Mouse (Mus musculus) naive thymus-derived CD4-positive, alpha-beta T cell, adult 2 months (primary cell): ENCODE results near the gene Ak7.
A peak's percentile ranks its signal among the peaks of the same experiment; 100 is the strongest.

ENCODE experiments used
- DNase-seq: peaks from one replicate; pipeline ENCODE4 v3.0.0-alpha.2; 2011; ENCODE audit warnings: low read depth

Ak7 gene

DNA sequence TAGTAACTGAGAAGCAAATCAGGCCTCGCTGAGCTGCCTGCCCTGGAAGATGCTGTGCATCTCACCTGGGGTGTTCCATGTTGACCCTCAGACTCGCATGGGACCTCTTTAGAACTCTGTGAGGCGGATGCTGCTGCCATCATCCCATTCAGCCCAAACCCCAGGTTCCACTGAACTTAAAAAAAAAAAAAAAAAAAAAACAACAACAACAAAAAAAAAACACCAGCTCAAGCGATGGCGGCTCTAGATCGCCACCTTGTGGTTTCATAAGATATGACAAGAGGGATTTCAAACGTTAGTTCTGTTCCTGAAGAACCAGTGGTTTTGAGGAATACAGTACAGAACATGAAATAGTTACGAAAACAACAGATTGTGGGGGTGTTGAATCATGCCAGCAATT lies 22.2 kb downstream of the Ak7 start:
- peak; percentile 71 for DNase-seq

DNA sequence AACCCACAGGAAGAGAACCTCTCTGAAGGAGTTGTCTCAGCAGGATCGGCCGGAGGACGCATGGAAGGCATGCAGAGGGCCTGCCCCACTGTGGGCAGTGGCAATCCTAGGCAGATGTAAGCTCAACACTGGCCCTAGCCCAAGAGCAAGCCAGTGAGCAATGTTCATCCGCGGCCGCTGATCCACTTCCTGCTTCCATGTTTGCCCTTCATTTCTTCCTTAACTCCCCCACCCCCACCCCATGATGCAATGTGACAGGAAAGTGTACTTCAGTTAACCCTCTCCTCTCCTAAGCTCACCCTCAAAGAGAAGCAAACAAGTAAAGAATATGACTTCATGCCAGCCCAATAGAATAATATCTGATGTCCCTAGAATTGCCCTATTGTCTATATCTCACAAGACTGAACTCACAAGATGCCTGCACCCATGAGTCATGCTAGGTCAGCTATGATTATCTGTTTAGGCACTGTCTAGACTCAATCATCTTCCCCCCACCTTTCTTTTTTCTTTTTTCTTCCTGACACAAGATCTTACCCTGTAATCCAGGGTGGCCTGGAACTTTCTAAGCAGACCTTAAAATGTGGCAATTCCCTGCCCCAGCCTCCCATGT lies 25.2 kb downstream of the Ak7 start:
- no peak for DNase-seq

GRCm38 (mm10) chr12:105733370-105734159 lies 27.8 kb downstream of the Ak7 start:
- no peak for DNase-seq

GRCm38 (mm10) chr12:105735226-105735888 lies 29.6 kb downstream of the Ak7 start:
- no peak for DNase-seq

DNA sequence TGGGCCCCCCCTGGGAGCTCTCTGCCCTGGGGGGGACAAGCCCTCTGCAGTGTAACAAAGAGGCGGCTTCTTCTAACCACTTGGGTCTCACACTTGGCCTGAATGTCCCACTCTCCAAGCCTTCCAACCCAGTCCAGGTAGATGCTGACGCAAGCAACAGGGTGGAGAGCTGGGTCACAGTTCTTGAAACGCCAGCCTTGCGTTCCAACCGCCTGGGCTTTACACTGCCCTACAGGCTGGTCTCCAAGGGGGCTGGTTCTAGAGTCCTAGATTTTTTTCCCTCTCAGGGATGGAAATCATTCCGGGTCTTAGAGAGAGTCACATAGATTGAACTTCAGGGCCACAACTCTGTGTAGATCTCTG lies 30.1 kb downstream of the Ak7 start:
- no peak for DNase-seq

DNA sequence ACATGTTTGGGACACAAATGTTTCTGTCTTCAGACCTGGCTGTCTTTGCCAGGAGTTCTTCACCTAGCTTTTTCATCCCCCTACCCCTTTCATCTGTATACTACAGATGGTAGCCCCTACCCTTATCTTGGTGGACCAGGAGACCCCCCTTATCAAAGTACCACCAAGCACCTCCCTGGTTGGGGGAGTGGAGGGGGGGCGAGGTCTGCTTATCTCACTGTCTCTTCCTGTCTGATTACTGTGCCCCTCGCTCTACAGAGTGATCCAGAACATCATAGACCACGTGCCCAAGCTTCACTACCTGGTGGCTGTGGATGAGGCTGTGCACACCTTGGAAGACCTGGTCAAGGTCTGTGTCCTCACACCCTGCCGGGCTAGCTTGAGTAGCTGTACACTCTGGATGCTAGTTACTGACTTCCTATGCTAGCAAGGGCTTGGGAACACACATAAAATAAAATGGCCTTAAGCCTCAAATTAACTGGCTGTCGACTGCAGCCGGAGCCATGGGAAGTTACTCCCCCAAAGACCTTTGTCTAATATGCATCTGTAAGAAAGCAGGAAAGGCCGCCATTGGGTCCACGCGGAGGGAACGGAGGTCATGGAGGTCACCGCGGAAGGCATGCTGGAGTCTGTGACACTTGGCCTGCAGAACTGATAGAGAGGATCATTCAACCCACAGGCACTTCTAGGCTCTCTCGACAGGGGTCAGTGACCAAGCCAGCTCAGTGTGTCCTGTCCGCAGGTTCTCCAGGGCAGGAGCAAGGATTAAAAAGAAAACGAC lies 32.7 kb downstream of the Ak7 start:
- no peak for DNase-seq

DNA sequence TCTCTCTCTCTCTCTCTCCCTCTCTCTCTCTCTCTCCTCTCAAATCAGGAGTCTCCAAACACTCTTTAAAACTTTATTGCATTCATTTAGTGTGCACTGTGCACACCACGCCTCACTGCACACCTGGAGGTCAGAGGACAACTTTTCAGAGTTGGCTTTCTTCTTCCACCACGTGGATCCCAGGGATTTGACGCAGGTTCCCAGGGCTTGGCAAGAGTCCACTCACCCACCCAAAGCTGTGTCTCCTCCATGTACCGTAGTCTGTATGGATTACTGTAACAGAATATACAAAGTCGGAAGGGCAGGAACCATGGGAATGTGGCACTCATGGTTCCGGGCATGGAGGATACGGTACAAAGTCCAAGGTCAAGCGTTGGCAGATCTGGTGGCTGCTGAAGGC lies 33.9 kb downstream of the Ak7 start:
- no peak for DNase-seq

DNA sequence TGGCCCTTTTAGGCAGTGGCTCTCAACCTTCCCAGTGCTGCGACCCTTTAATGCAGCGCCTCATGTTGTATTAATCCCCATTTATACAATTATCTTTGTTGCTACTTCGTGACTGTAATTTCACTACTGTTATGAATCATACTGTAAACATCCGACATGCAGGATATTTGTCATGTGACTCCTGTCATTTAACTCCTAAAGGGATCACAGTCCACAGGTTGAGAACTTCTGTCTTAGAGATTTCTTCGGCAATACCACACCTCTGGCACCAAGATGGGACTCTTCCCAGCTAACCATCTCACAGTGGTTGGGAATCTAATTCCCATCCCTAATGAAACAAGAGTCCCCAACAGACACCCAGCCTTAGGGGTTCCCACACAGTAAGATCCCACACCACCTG lies 42.3 kb downstream of the Ak7 start:
- DNase-seq: no peak

GRCm38 (mm10) chr12:105753813-105754212 lies 48.0 kb downstream of the Ak7 start:
- DNase-seq: no peak

DNA sequence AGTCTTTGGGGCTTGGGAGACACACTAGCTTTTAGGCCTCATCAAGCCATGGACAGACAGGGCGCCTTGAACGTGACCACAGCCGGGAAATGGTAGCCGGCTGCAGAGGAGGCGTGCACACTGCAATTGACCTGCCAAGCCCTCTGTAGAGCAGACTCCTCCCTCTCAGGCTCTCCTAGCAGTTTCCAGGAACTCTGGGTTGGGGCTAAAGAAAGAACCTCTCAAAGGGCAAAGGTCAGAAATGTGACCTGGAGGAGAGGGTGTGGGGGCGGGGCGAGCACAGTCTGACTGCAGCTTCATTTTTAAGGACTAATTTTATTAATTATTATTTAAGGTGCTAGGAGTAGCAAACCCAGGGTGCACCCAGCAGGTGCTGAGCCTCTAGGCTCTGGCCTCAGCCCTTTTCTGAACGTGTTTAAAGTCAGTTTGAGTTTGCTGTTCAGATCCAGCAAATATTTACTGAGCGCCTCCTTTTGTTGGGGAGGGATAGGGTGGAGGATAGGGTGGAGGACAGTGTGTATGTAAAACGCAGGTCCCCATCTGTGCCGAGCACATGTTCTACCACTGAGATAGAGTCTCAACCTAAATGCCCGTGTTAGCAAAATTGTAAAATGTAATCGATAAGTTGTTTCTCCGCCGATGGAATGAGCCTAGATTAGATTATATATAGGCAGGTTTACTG lies 52.2 kb downstream of the Ak7 start:
- DNase-seq: no peak

GRCm38 (mm10) chr12:105758911-105759310 lies 53.1 kb downstream of the Ak7 start:
- no peak for DNase-seq

- no peak for DNase-seq
These were observed 54.2 kb downstream of the Ak7 start for GRCm38 (mm10) chr12:105759849-105760478.

DNA sequence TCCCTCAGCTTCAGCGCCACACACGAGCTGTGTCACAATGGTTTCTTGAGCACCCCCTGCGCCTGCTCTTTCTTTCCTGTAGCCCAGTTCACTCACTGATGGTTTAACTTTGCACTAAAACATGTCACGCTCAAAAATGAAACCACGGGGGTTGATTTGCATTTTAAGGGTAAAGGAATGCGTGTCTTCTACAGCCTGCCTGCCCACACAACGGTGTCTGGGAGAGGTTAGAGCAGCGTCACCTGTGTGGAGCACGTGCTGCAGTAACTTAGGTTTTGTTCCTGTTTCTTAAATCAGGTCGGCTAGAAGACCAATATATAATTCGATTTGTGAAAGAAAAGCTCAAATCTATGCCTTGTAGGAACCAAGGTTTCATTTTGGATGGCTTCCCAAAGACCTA lies 55.4 kb downstream of the Ak7 start:
- DNase-seq: peak; percentile 34

DNA sequence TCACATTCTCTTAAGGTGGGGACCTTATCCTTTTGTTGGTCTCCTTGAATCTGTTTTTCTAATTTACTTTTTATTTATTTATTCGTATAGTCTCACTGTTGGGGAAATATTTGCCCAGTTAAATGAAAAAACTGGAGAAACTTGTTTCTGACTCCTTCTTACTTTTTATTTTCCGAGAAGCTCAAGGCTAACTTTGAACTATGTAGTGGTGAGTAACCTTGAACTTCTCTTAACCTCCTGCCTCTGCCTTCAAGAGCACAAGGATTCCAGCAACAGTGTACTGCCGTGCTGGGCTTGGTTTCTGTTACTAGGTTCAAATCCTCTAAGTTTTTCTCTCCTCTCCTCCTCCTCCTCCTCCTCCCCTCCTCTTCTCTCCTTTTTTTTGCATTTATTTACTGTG lies 55.9 kb downstream of the Ak7 start:
- no peak for DNase-seq

GRCm38 (mm10) chr12:105769700-105770099 lies 63.9 kb downstream of the Ak7 start:
- DNase-seq: no peak

DNA sequence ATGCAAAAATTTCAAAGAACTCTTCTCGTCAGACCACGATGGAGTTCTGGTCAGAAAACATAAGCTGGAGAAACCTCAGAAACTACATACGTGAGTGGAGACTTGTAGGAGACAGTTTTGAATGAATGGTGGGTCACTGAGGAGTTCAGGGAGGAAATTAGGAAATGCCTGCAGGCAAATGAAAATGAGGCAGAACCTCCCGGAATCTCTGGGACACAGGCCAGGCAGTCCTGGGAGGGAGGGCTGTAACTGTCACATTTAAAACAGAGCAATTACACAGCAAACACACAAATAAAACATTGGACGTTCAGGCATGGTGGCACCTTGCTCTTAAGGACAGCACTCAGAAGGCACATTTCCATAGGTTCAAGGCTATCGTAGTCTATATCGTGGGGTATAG lies 69.1 kb downstream of the Ak7 start:
- DNase-seq: no peak

DNA sequence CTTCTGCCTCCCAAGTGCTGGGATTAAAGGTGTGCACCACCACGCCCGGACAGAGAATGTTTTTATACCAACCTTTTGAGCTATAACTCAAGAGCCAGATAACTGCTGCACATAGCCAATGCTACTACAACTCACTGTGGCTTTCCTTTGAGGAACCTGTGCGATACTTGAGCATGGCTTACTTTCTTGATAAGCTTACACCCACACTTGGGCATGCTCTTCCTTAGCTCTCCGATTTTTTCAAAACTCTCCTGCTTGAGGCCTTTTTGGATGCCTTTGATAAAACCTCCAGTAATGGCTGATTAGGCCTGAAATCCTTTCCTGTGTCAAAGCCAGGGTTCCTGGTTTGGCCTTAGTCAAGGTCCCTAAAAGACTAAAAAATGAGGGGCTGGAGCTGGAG lies 71.9 kb downstream of the Ak7 start:
- DNase-seq: no peak

DNA sequence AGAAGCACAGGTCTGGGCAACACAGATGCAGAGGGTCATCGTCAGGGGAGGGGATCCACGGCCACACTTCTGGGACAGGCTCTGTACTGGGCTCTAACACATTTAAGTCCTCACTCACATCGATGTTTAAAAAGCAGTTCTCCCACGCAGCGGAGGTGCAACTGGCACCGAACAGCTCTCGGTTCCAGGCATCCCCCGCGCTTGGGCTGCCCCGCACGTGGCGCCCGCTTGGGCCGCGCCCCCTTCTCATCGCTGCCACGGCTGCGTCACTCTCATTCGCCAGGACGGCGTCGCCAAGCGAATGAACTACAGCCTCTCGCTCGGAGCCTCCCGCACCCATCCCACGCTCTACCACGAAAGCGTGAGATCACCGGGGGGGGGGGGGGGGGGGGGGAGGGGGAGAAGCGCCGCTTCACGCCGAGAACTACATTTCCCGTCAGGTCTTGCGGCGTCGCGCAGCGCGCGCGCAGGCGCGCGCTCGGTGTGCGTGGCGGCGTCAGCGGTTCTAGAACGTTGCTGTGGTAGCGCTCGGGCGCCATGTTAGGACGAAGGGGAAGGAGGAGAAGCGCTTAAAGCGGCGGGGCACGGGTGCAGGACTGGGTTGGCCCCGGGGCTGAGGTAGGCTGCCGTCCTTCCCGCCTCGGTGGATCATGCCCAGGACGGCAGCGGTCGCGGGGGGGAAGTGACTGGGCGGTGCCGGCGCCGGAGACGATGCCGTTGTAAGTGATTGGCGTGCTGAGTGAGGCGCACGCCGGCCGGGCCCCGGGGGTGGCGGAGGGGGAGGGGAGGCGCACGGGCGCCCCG lies 78.6 kb downstream of the Ak7 start, which contains the start of gene Papola:
Gene Papola, plus strand, starts transcription at position 499 of the 804 bp plus-strand sequence.
- peak; percentile 94 for DNase-seq

DNA sequence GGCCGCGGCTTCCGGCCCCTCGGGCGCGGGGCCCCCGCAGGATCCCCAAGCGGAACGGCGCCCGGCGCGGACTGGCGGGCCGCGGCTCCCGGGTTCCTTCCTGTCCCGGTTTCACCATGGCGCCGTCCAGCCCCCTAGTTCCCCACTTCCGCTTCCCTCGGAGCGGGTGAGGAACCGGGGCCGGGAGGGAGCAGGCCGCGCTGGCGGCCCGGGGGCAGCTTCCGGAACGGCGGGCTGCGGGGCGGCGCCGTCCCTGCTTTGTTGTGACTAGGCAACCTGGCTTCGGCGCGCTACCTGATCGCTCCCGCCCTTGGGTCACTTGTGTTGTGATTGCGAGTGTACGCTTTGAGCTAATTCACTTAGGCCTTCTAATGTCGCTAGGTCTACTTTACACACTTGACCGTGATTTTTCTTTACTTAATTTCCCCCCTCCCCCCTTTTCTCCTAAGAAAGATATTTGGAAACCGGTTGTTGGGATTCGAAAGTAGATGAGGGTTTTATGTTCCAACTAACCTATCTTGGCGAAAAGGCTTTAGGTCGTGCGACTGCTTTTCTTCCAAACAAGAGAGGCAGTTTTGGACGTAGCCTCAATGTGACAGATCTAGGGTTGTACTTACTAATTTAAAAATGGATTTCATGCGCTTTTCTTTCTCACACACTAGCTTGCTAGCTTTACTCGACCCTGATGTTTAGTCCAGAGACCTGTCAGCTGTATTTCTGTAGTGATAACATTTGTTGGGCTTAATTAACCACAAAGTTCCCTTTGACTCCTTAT lies 79.4 kb downstream of the Ak7 start:
- no peak for DNase-seq

- DNase-seq: no peak
These were observed 80.3 kb downstream of the Ak7 start for GRCm38 (mm10) chr12:105786113-105786512.
